Mouse (Mus musculus) kidney, embryonic 15.5 days (tissue): ENCODE results near the gene Kif19a. TPM values are rescaled to one million over a fixed set of nuclear protein-coding genes. Genes with fewer than 3 reads are reported as not detected.
A peak's percentile ranks its signal among the peaks of the same experiment; 100 is the strongest.

Source experiments
- ATAC-seq: fragments of 200-750 bp; cut with Nextera tagmentation; replicated peaks from 2 replicates; pipeline ENCODE4 v1.8.0; 2017; ENCODE audit warnings: moderate TSS enrichment; ENCODE audit not compliant: low FRiP score
- H3K27ac ChIP-seq: fragments of 300-500 bp; sonication (generic); 2 replicates; pipeline ENCODE4 v1.5.1; 2015; ENCODE audit warnings: mild to moderate bottlenecking, inconsistent platforms
- H3K27me3 ChIP-seq: fragments of 300-500 bp; sonication (generic); 2 replicates; pipeline ENCODE4 v1.6.1; 2015; ENCODE audit warnings: inconsistent platforms
- H3K36me3 ChIP-seq: fragments of 300-500 bp; sonication (generic); 2 replicates; pipeline ENCODE4 v1.6.1; 2015; ENCODE audit warnings: inconsistent platforms
- H3K4me1 ChIP-seq: fragments of 300-500 bp; sonication (generic); 2 replicates; pipeline ENCODE4 v1.6.1; 2015; ENCODE audit warnings: inconsistent platforms
- H3K4me2 ChIP-seq: fragments of 300-500 bp; sonication (generic); 2 replicates; pipeline ENCODE4 v1.6.1; 2015; ENCODE audit warnings: moderate library complexity, mild to moderate bottlenecking, inconsistent platforms
- H3K4me3 ChIP-seq: fragments of 300-500 bp; sonication (generic); replicated peaks from 2 replicates; pipeline ENCODE4 v1.5.1; 2015; ENCODE audit warnings: mild to moderate bottlenecking, inconsistent platforms
- H3K9ac ChIP-seq: fragments of 300-500 bp; sonication (generic); 2 replicates; pipeline ENCODE4 v1.6.1; 2015; ENCODE audit warnings: mild to moderate bottlenecking, inconsistent platforms
- H3K9me3 ChIP-seq: fragments of 300-500 bp; sonication (generic); replicated peaks from 2 replicates; pipeline ENCODE4 v1.6.1; 2016; ENCODE audit warnings: inconsistent platforms
- WGBS: fragments of 180-500 bp; shearing (Covaris S2); methylation state at CpG from one replicate; pipeline ENCODE4 v1.1.7; 2015; ENCODE audit warnings: mixed read lengths; 5-methylcytosine and 5-hydroxymethylcytosine counted together
- polyA plus RNA-seq: library from polyadenylated mRNA; unstranded; fragments of >200 nt; fragmentation: Nextera tagmentation; extraction: Ambion mirVana; gene quantifications from 2 replicates; pipeline ENCODE4 v1.2.1, GENCODE M21; 2015

Gene Kif19a
- polyA plus RNA-seq, 1 experiment from 2014 or later: 0.09 TPM

- WGBS: 12% methylated on average over 4 of the region's 4 CpGs
- H3K27ac ChIP-seq: peak within 1 kb of the TSS; percentile 66
- no peak within 1 kb of the TSS for H3K9ac ChIP-seq
Observed at GRCm38 (mm10) chr11:114795848-114796322, 30.7 kb downstream of the Kif19a start, which contains the start of gene Btbd17. Gene Btbd17, minus strand, starts transcription at chr11:114795945.

GRCm38 (mm10) chr11:114797176-114797575, 32.0 kb downstream of the Kif19a start:
- 91% methylated on average over 7 of the region's 7 CpGs for WGBS
- H3K27ac ChIP-seq: no peak overlapping the region
- H3K4me2 ChIP-seq: no peak overlapping the region
- H3K9me3 ChIP-seq: 0 out of 2 replicates have a peak, but pooled peaks cover 3% of the 10 kb centered on the region
- H3K36me3 ChIP-seq: no peaks in the 10 kb centered on the region
- no peak overlapping the region for H3K9ac ChIP-seq
- no peak for ATAC-seq
- H3K27me3 ChIP-seq: peaks cover 22% of the 10 kb centered on the region
- H3K4me3 ChIP-seq: no peak overlapping the region
- H3K4me1 ChIP-seq: peaks cover 35% of the 10 kb centered on the region

More at GRCm38 (mm10) chr11:114795848-114796322, 30.7 kb downstream of the Kif19a start, which contains the start of gene Btbd17:
- peak; percentile 26 for ATAC-seq
- Histone ChIP-seq H3K4me2 (peak within 1 kb of the TSS; percentile 65), H3K9me3 (no peaks in the 10 kb centered on the region), H3K4me3 (peak within 1 kb of the TSS; percentile 39), H3K4me1 (peaks cover 48% of the 10 kb centered on the region), H3K27me3 (peaks cover 35% of the 10 kb centered on the region), H3K36me3 (no peaks in the 10 kb centered on the region)

- Histone ChIP-seq H3K36me3 (no peaks in the 10 kb centered on the region), H3K27ac (no peak overlapping the region), H3K9ac (no peak overlapping the region), H3K9me3 (0 out of 2 replicates have a peak, but pooled peaks cover 3% of the 10 kb centered on the region), H3K4me3 (no peak overlapping the region), H3K4me2 (no peak overlapping the region), H3K27me3 (peaks cover 14% of the 10 kb centered on the region), H3K4me1 (peaks cover 39% of the 10 kb centered on the region)
- ATAC-seq: no peak
- WGBS: 83% methylated on average over 3 of the region's 3 CpGs
Observed at GRCm38 (mm10) chr11:114797981-114798380, 32.8 kb downstream of the Kif19a start.

GRCm38 (mm10) chr11:114798624-114799023, 33.4 kb downstream of the Kif19a start, which contains the start of gene Gpr142:
Gene Gpr142, plus strand, starts transcription at chr11:114798924.
- Histone ChIP-seq H3K4me1 (peaks cover 38% of the 10 kb centered on the region), H3K36me3 (no peaks in the 10 kb centered on the region), H3K9me3 (0 out of 2 replicates have a peak, but pooled peaks cover 3% of the 10 kb centered on the region), H3K27me3 (peaks cover 7% of the 10 kb centered on the region), H3K27ac (no peak within 1 kb of the TSS), H3K4me3 (no peak within 1 kb of the TSS), H3K4me2 (no peak within 1 kb of the TSS), H3K9ac (no peak within 1 kb of the TSS)
- 95% methylated on average over 3 of the region's 3 CpGs for WGBS
- no peak for ATAC-seq

GRCm38 (mm10) chr11:114801906-114802305, 36.7 kb downstream of the Kif19a start:
- Histone ChIP-seq H3K27ac (no peak overlapping the region), H3K4me1 (peaks cover 11% of the 10 kb centered on the region), H3K27me3 (no peaks in the 10 kb centered on the region), H3K9me3 (0 out of 2 replicates have a peak, but pooled peaks cover 3% of the 10 kb centered on the region), H3K4me3 (no peak overlapping the region), H3K9ac (no peak overlapping the region), H3K4me2 (no peak overlapping the region), H3K36me3 (no peaks in the 10 kb centered on the region)
- WGBS: 96% methylated on average over 1 of the region's 1 CpGs
- ATAC-seq: no peak

GRCm38 (mm10) chr11:114802540-114803267, 37.5 kb downstream of the Kif19a start:
- Histone ChIP-seq H3K9me3 (0 out of 2 replicates have a peak, but pooled peaks cover 3% of the 10 kb centered on the region), H3K4me2 (0 out of 2 replicates have a peak overlapping the region, but pooled peaks have one; percentile 9), H3K4me3 (no peak overlapping the region), H3K4me1 (peaks cover 16% of the 10 kb centered on the region), H3K36me3 (no peaks in the 10 kb centered on the region), H3K27me3 (no peaks in the 10 kb centered on the region), H3K9ac (0 out of 2 replicates have a peak overlapping the region, but pooled peaks have one; percentile 10), H3K27ac (no peak overlapping the region)
- WGBS: 61% methylated on average over 15 of the region's 15 CpGs
- ATAC-seq: no peak

- WGBS: 62% methylated on average over 8 of the region's 8 CpGs
- no peak overlapping the region for H3K27ac ChIP-seq
- no peaks in the 10 kb centered on the region for H3K27me3 ChIP-seq
- H3K36me3 ChIP-seq: no peaks in the 10 kb centered on the region
- no peak overlapping the region for H3K4me2 ChIP-seq
- no peak overlapping the region for H3K9ac ChIP-seq
- H3K4me3 ChIP-seq: no peak overlapping the region
- ATAC-seq: no peak
- H3K4me1 ChIP-seq: peaks cover 22% of the 10 kb centered on the region
- 0 out of 2 replicates have a peak, but pooled peaks cover 3% of the 10 kb centered on the region for H3K9me3 ChIP-seq
Observed at GRCm38 (mm10) chr11:114803990-114804389, 38.8 kb downstream of the Kif19a start.

- WGBS: 79% methylated on average over 2 of the region's 2 CpGs
- Histone ChIP-seq H3K4me2 (no peak overlapping the region), H3K4me3 (no peak overlapping the region), H3K9ac (no peak overlapping the region), H3K36me3 (no peaks in the 10 kb centered on the region), H3K9me3 (0 out of 2 replicates have a peak, but pooled peaks cover under 1% of the 10 kb centered on the region), H3K4me1 (peaks cover 39% of the 10 kb centered on the region), H3K27ac (no peak overlapping the region), H3K27me3 (no peaks in the 10 kb centered on the region)
- ATAC-seq: no peak
Observed at GRCm38 (mm10) chr11:114807025-114807424, 41.8 kb downstream of the Kif19a start.

GRCm38 (mm10) chr11:114807686-114808427, 42.7 kb downstream of the Kif19a start:
- Histone ChIP-seq H3K4me3 (no peak overlapping the region), H3K4me2 (no peak overlapping the region), H3K4me1 (peaks cover 35% of the 10 kb centered on the region), H3K9ac (no peak overlapping the region), H3K36me3 (no peaks in the 10 kb centered on the region), H3K27me3 (no peaks in the 10 kb centered on the region), H3K9me3 (no peaks in the 10 kb centered on the region), H3K27ac (no peak overlapping the region)
- ATAC-seq: no peak
- 33% methylated on average over 14 of the region's 14 CpGs for WGBS

GRCm38 (mm10) chr11:114809371-114809770, 44.2 kb downstream of the Kif19a start:
- Histone ChIP-seq H3K27me3 (no peaks in the 10 kb centered on the region), H3K27ac (no peak overlapping the region), H3K4me2 (no peak overlapping the region), H3K9ac (no peak overlapping the region), H3K4me1 (peaks cover 32% of the 10 kb centered on the region), H3K36me3 (no peaks in the 10 kb centered on the region), H3K4me3 (no peak overlapping the region), H3K9me3 (no peaks in the 10 kb centered on the region)
- 86% methylated on average over 1 of the region's 1 CpGs for WGBS
- no peak for ATAC-seq

- peaks cover 36% of the 10 kb centered on the region for H3K4me1 ChIP-seq
- 16% methylated on average over 4 of the region's 4 CpGs for WGBS
- H3K27me3 ChIP-seq: no peaks in the 10 kb centered on the region
- H3K4me2 ChIP-seq: no peak overlapping the region
- no peak for ATAC-seq
- H3K9me3 ChIP-seq: no peaks in the 10 kb centered on the region
- peak overlapping the region; percentile 46 for H3K27ac ChIP-seq
- H3K4me3 ChIP-seq: no peak overlapping the region
- no peak overlapping the region for H3K9ac ChIP-seq
- H3K36me3 ChIP-seq: no peaks in the 10 kb centered on the region
Observed at GRCm38 (mm10) chr11:114810344-114810743, 45.2 kb downstream of the Kif19a start.
